Mouse (Mus musculus): ENCODE data around the gene Stab2. TPM values are rescaled to one million over a fixed set of nuclear protein-coding genes. Genes with fewer than 3 reads are reported as not detected.

Stab2 gene
- polyA plus RNA-seq, 1 experiment from 2014 or later, result 0.29 TPM

DNA sequence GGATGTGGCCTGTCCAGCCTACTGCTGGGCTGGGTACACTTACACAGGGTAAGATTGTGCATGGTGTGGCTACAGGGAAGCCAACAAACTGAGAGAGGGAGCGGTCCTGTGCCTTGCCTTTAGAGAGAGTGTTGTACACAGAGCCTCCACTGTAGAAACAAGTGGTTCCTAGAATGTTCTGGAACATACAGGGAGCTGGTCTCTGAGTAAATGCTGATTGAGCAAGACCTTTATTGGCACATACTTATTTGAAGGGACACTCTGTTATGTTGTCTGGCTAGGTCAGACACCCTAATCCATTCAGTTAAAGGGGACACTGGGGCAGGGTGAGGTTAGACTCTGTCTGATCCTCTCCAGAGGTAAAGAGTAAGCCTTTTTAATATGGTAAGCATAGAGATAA is 84.2 kb downstream of the Stab2 start:
- no peaks in the 10 kb centered on the region for H3K9me3 ChIP-seq (replicated peaks; ENCODE audit: control insufficient read depth, low read length)
- H3K4me3 ChIP-seq (ENCODE audit: low read depth, low read length), result no peak overlapping the region
- DNase-seq (ENCODE audit: low spot score) (no peak), ATAC-seq (replicated peaks; ENCODE audit: insufficient number of reproducible peaks, low FRiP score, low TSS enrichment, low read depth) (no peak)
- no peak overlapping the region for H3K4me2 ChIP-seq (ENCODE audit: low read depth, low read length)
- no peaks in the 10 kb centered on the region for H3K36me3 ChIP-seq (replicated peaks; ENCODE audit: control insufficient read depth, insufficient read depth, low read depth, low read length)
- H3K27ac ChIP-seq (replicated peaks; ENCODE audit: low read depth, low read length), result no peak overlapping the region
- H3K4me1 ChIP-seq (ENCODE audit: control insufficient read depth, insufficient read depth, low read length), result no peaks in the 10 kb centered on the region
- no peak overlapping the region for H3K9ac ChIP-seq (replicated peaks; ENCODE audit: low read length)
- H3K27me3 ChIP-seq (ENCODE audit: control insufficient read depth, insufficient read depth, low read length), result no peaks in the 10 kb centered on the region
- 83% methylated on average over 1 of the region's 1 CpGs for WGBS

DNA sequence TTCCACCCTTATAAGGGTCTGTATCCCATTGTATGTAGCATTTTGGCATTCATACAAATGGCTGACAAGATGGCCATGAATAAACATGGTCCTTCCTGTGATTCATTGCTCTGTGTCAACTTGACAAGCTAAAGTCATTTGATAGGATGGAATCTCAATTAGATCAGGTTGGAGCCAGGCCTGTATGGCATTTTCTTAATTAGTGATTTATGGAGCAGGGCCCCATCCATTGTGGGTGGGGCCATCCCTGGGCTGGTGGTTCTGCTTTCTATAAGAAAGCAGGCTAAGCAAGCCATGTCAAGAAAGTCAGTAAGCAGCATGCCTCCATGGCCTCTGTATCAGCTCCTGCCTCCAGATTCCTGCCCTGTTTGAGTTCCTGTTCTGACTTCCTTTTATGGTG is 92.2 kb downstream of the Stab2 start:
- ATAC-seq (replicated peaks; ENCODE audit: insufficient number of reproducible peaks, low FRiP score, low TSS enrichment, low read depth), result no peak
- no peak overlapping the region for H3K4me2 ChIP-seq (ENCODE audit: low read depth, low read length)
- no peak overlapping the region for H3K4me3 ChIP-seq (ENCODE audit: low read depth, low read length)
- H3K9me3 ChIP-seq (replicated peaks; ENCODE audit: control insufficient read depth, low read length), result no peaks in the 10 kb centered on the region
- no peak overlapping the region for H3K9ac ChIP-seq (replicated peaks; ENCODE audit: low read length)
- no peaks in the 10 kb centered on the region for H3K27me3 ChIP-seq (ENCODE audit: control insufficient read depth, insufficient read depth, low read length)
- no peak for DNase-seq (ENCODE audit: low spot score)
- no peaks in the 10 kb centered on the region for H3K4me1 ChIP-seq (ENCODE audit: control insufficient read depth, insufficient read depth, low read length)
- H3K36me3 ChIP-seq (replicated peaks; ENCODE audit: control insufficient read depth, insufficient read depth, low read depth, low read length), result no peaks in the 10 kb centered on the region
- H3K27ac ChIP-seq (replicated peaks; ENCODE audit: low read depth, low read length), result no peak overlapping the region

DNA sequence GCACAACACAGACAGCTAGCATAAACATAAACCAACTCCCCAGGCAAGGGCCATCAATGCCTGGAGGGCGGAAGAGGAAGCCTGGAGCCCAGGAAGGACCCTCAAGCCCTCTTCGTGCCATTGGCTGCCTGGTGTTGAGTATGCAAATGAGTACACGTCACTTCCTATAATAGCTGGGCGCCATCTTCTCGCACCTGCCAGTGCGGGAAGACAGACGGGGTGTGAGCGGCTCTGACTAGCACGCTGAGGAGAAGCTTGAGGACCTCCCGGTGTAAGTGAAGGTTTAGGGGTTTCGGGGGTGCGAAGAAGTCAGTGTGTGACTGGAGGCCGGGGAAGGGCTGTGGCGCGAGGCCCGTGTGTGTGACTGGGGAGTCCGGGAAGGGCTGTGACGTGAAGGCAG is 99.3 kb downstream of the Stab2 start:
- Histone ChIP-seq H3K27ac (replicated peaks; ENCODE audit: low read depth, low read length) (no peak overlapping the region), H3K9ac (replicated peaks; ENCODE audit: low read length) (no peak overlapping the region), H3K4me3 (ENCODE audit: low read depth, low read length) (no peak overlapping the region), H3K36me3 (replicated peaks; ENCODE audit: control insufficient read depth, insufficient read depth, low read depth, low read length) (no peaks in the 10 kb centered on the region), H3K27me3 (ENCODE audit: control insufficient read depth, insufficient read depth, low read length) (no peaks in the 10 kb centered on the region), H3K9me3 (replicated peaks; ENCODE audit: control insufficient read depth, low read length) (no peaks in the 10 kb centered on the region), H3K4me2 (ENCODE audit: low read depth, low read length) (no peak overlapping the region), H3K4me1 (ENCODE audit: control insufficient read depth, insufficient read depth, low read length) (no peaks in the 10 kb centered on the region)
- WGBS, result 92% methylated on average over 18 of the region's 18 CpGs
- no peak for ATAC-seq (replicated peaks; ENCODE audit: insufficient number of reproducible peaks, low FRiP score, low TSS enrichment, low read depth)
- DNase-seq (ENCODE audit: low spot score), result no peak

DNA sequence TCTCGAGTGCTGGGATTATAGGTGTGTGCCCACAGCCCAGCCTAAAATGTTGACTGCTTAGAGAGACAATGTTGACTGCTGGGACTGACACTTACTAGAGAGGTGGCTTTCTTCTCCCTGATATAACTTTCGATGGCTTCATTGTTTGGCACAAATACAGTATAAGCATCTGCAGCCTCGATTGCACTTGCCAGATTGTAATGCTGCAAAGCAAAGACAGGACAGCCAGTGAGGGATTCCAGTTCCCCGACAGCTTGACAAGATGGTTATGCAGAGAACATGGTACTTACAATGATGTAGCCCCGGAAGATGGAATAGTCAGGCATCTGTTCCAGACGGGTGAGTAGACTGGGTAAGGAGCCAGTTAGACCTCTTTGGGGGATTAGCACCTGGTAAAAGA is 100.8 kb downstream of the Stab2 start:
- no peak overlapping the region for H3K4me3 ChIP-seq (ENCODE audit: low read depth, low read length)
- ATAC-seq (replicated peaks; ENCODE audit: insufficient number of reproducible peaks, low FRiP score, low TSS enrichment, low read depth) (no peak), DNase-seq (ENCODE audit: low spot score) (no peak)
- no peaks in the 10 kb centered on the region for H3K9me3 ChIP-seq (replicated peaks; ENCODE audit: control insufficient read depth, low read length)
- H3K4me2 ChIP-seq (ENCODE audit: low read depth, low read length), result no peak overlapping the region
- no peaks in the 10 kb centered on the region for H3K36me3 ChIP-seq (replicated peaks; ENCODE audit: control insufficient read depth, insufficient read depth, low read depth, low read length)
- no peak overlapping the region for H3K9ac ChIP-seq (replicated peaks; ENCODE audit: low read length)
- H3K4me1 ChIP-seq (ENCODE audit: control insufficient read depth, insufficient read depth, low read length), result no peaks in the 10 kb centered on the region
- no peaks in the 10 kb centered on the region for H3K27me3 ChIP-seq (ENCODE audit: control insufficient read depth, insufficient read depth, low read length)
- WGBS, result 79% methylated on average over 6 of the region's 6 CpGs
- H3K27ac ChIP-seq (replicated peaks; ENCODE audit: low read depth, low read length), result no peak overlapping the region

DNA sequence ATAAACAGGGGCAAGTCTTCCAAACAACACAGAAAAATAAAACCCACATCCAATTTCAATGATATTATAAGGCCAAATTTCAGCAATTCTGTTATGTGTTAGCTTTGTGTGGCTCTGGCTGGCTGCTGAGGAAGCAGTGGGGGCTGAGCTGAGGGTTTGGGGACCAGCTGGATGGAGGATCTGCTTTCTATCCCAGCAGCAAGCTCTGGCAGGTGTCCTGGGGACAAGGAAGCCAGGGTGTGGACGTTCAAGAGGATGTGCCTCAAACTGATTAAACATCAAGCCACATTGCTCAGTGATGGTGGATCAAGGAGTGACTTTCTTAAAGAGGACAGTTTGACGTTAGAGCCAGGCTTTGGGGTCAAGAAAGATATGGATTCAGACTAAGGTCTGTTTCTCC is 112.3 kb downstream of the Stab2 start:
- WGBS, result 73% methylated on average over 2 of the region's 2 CpGs
- Histone ChIP-seq H3K9me3 (replicated peaks; ENCODE audit: control insufficient read depth, low read length) (no peaks in the 10 kb centered on the region), H3K4me1 (ENCODE audit: control insufficient read depth, insufficient read depth, low read length) (no peaks in the 10 kb centered on the region), H3K36me3 (replicated peaks; ENCODE audit: control insufficient read depth, insufficient read depth, low read depth, low read length) (no peaks in the 10 kb centered on the region), H3K27ac (replicated peaks; ENCODE audit: low read depth, low read length) (no peak overlapping the region), H3K4me3 (ENCODE audit: low read depth, low read length) (no peak overlapping the region), H3K9ac (replicated peaks; ENCODE audit: low read length) (no peak overlapping the region), H3K27me3 (ENCODE audit: control insufficient read depth, insufficient read depth, low read length) (no peaks in the 10 kb centered on the region), H3K4me2 (ENCODE audit: low read depth, low read length) (no peak overlapping the region)
- ATAC-seq (replicated peaks; ENCODE audit: insufficient number of reproducible peaks, low FRiP score, low TSS enrichment, low read depth), result no peak
- no peak for DNase-seq (ENCODE audit: low spot score)

DNA sequence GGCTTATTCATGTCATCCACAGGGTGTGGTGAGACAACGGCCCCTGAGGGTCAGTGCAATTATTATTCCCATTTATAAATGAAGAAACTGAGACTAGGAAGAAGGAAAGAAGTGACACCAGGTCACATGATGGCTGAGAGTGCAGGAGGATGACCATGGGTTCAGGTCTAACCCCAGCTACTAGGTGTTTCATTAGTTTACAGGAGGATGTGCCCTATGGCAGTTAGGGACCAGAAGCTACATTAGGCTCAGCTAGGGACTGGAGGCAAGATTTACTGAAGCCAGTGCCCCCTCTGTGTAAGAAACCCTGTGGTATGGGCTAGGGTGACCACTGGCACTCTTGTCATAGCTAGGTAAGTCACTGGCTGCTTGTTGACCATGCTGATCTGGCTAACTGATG is 116.8 kb downstream of the Stab2 start:
- Histone ChIP-seq H3K4me2 (ENCODE audit: low read depth, low read length) (no peak overlapping the region), H3K36me3 (replicated peaks; ENCODE audit: control insufficient read depth, insufficient read depth, low read depth, low read length) (no peaks in the 10 kb centered on the region), H3K27ac (replicated peaks; ENCODE audit: low read depth, low read length) (no peak overlapping the region), H3K4me1 (ENCODE audit: control insufficient read depth, insufficient read depth, low read length) (no peaks in the 10 kb centered on the region), H3K4me3 (ENCODE audit: low read depth, low read length) (no peak overlapping the region), H3K27me3 (ENCODE audit: control insufficient read depth, insufficient read depth, low read length) (no peaks in the 10 kb centered on the region), H3K9me3 (replicated peaks; ENCODE audit: control insufficient read depth, low read length) (no peaks in the 10 kb centered on the region), H3K9ac (replicated peaks; ENCODE audit: low read length) (no peak overlapping the region)
- DNase-seq (ENCODE audit: low spot score), result no peak
- WGBS, result 92% methylated on average over 1 of the region's 1 CpGs
- ATAC-seq (replicated peaks; ENCODE audit: insufficient number of reproducible peaks, low FRiP score, low TSS enrichment, low read depth), result no peak

DNA sequence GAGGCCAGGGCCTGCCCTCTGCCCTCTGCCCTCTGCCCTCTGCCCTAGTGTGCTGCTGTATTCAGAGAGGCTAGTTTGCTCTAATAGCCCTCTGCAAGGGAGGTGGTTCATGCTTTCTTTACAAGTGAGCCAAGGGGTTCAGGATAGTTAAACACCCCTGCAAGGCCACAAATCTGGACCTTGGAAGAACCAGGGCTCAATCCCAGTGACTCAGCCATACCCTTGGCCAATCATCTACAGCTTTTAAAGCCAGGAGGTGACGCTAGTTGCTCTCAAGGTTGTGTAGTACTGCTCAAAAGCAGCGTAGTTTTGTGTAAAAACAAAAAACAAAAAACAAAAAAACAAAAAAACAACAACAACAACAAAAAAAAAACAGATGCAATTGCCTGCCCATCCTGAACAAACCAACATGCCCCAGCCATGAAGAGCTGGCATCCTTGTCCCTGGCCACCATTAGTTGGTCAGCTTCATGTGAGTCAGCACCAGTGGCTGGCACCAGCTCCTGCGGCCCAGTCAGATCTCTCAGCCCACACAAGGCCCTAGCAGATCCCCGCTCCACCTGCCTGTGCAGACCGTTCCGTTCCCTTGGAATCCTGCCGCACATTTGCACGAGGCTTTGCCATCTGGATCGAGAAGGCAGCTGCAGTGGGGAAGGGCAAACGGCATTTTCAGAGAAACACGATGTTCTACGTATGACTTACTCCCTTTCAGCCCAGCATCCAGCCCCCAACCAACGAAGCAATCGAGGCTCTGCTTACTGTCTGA is 117.5 kb downstream of the Stab2 start:
- Histone ChIP-seq H3K27me3 (ENCODE audit: control insufficient read depth, insufficient read depth, low read length) (no peaks in the 10 kb centered on the region), H3K36me3 (replicated peaks; ENCODE audit: control insufficient read depth, insufficient read depth, low read depth, low read length) (no peaks in the 10 kb centered on the region), H3K4me2 (ENCODE audit: low read depth, low read length) (no peak overlapping the region), H3K27ac (replicated peaks; ENCODE audit: low read depth, low read length) (no peak overlapping the region), H3K9ac (replicated peaks; ENCODE audit: low read length) (no peak overlapping the region), H3K4me1 (ENCODE audit: control insufficient read depth, insufficient read depth, low read length) (no peaks in the 10 kb centered on the region), H3K4me3 (ENCODE audit: low read depth, low read length) (no peak overlapping the region), H3K9me3 (replicated peaks; ENCODE audit: control insufficient read depth, low read length) (no peaks in the 10 kb centered on the region)
- 86% methylated on average over 14 of the region's 14 CpGs for WGBS
- DNase-seq (ENCODE audit: low spot score) (no peak), ATAC-seq (replicated peaks; ENCODE audit: insufficient number of reproducible peaks, low FRiP score, low TSS enrichment, low read depth) (no peak)

DNA sequence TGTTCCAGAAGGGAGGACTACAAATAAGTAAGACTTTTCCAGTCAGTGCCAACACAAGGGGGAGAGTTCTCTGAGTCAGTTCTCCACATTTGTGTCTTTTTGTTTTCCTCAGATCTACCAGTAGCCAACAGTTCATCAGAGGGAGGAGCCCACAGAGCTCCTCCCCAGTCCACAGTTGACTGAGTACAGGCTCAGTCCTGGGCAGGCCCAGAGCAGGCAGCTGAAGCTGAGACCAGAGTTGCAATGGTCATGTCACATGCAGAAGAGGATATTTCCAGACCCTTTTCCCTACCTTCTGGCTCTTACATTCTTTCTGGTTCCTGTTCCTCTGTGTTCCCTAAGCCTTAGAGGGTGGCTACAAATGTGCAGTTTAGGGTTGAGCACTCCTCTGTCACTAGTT is 118.4 kb downstream of the Stab2 start:
- no peaks in the 10 kb centered on the region for H3K4me1 ChIP-seq (ENCODE audit: control insufficient read depth, insufficient read depth, low read length)
- DNase-seq (ENCODE audit: low spot score) (no peak), ATAC-seq (replicated peaks; ENCODE audit: insufficient number of reproducible peaks, low FRiP score, low TSS enrichment, low read depth) (no peak)
- H3K9me3 ChIP-seq (replicated peaks; ENCODE audit: control insufficient read depth, low read length), result no peaks in the 10 kb centered on the region
- H3K27me3 ChIP-seq (ENCODE audit: control insufficient read depth, insufficient read depth, low read length), result no peaks in the 10 kb centered on the region
- H3K9ac ChIP-seq (replicated peaks; ENCODE audit: low read length), result no peak overlapping the region
- H3K4me2 ChIP-seq (ENCODE audit: low read depth, low read length), result no peak overlapping the region
- H3K36me3 ChIP-seq (replicated peaks; ENCODE audit: control insufficient read depth, insufficient read depth, low read depth, low read length), result no peaks in the 10 kb centered on the region
- H3K4me3 ChIP-seq (ENCODE audit: low read depth, low read length), result no peak overlapping the region
- H3K27ac ChIP-seq (replicated peaks; ENCODE audit: low read depth, low read length), result no peak overlapping the region

Measured in embryonic facial prominence, embryonic 11.5 days (tissue).